Mouse (Mus musculus) forebrain, embryonic 11.5 days (tissue): ENCODE data around the gene Nelfe. TPM values are rescaled to one million over a fixed set of nuclear protein-coding genes. Genes with fewer than 3 reads are reported as not detected.
A peak's percentile ranks its signal among the peaks of the same experiment; 100 is the strongest.

Experiments
- ATAC-seq: fragments of 200-750 bp; cut with Nextera tagmentation; replicated peaks from 2 replicates; pipeline ENCODE4 v1.8.0; 2017; ENCODE audit warnings: moderate TSS enrichment; ENCODE audit not compliant: low FRiP score
- DNase-seq: peaks from one replicate; pipeline ENCODE4 v3.0.0-alpha.2; 2017; ENCODE audit warnings: low spot score
- H3K27ac ChIP-seq: fragments of 300-500 bp; sonication (generic); 2 replicates; pipeline ENCODE4 v1.5.1; 2014; ENCODE audit warnings: low read depth, low read length
- H3K27me3 ChIP-seq: fragments of 300-500 bp; sonication (generic); 2 replicates; pipeline ENCODE4 v1.6.1; 2014; ENCODE audit warnings: mild to moderate bottlenecking, low read length, mixed read lengths; ENCODE audit not compliant: control insufficient read depth, insufficient read depth
- H3K36me3 ChIP-seq: fragments of 300-500 bp; sonication (generic); 2 replicates; pipeline ENCODE4 v1.6.1; 2014; ENCODE audit warnings: mild to moderate bottlenecking, low read length, moderate library complexity, mixed read lengths; ENCODE audit not compliant: control insufficient read depth, insufficient read depth
- H3K4me1 ChIP-seq: fragments of 300-500 bp; sonication (generic); replicated peaks from 2 replicates; pipeline ENCODE4 v1.6.1; 2014; ENCODE audit warnings: low read length, mixed read lengths; ENCODE audit not compliant: control insufficient read depth, insufficient read depth
- H3K4me2 ChIP-seq: fragments of 300-500 bp; sonication (generic); 2 replicates; pipeline ENCODE4 v1.6.1; 2014; ENCODE audit warnings: low read depth, mild to moderate bottlenecking, low read length, moderate library complexity, mixed read lengths; ENCODE audit not compliant: severe bottlenecking
- H3K4me3 ChIP-seq: fragments of 300-500 bp; sonication (generic); 2 replicates; pipeline ENCODE4 v1.5.1; 2014; ENCODE audit warnings: low read depth, low read length
- H3K9ac ChIP-seq: fragments of 300-500 bp; sonication (generic); 2 replicates; pipeline ENCODE4 v1.6.1; 2014; ENCODE audit warnings: low read length
- H3K9me3 ChIP-seq: fragments of 300-500 bp; sonication (generic); 2 replicates; pipeline ENCODE4 v1.6.1; 2016; ENCODE audit warnings: low read length, mixed read lengths; ENCODE audit not compliant: control insufficient read depth
- WGBS: fragments of 180-500 bp; shearing (Covaris S2); extraction: QIAGEN DNeasy Blood & Tissue Kit; methylation state at CpG from one replicate; pipeline ENCODE4 v1.1.7; 2014; 5-methylcytosine and 5-hydroxymethylcytosine counted together
- polyA plus RNA-seq: library from polyadenylated mRNA; unstranded; fragments of >200 nt; fragmentation: Nextera tagmentation; extraction: Ambion mirVana; gene quantifications from 2 replicates; pipeline ENCODE4 v1.2.1, GENCODE M21; 2014

The Nelfe gene
- polyA plus RNA-seq, 1 experiment from 2014 or later: 143 TPM

DNA sequence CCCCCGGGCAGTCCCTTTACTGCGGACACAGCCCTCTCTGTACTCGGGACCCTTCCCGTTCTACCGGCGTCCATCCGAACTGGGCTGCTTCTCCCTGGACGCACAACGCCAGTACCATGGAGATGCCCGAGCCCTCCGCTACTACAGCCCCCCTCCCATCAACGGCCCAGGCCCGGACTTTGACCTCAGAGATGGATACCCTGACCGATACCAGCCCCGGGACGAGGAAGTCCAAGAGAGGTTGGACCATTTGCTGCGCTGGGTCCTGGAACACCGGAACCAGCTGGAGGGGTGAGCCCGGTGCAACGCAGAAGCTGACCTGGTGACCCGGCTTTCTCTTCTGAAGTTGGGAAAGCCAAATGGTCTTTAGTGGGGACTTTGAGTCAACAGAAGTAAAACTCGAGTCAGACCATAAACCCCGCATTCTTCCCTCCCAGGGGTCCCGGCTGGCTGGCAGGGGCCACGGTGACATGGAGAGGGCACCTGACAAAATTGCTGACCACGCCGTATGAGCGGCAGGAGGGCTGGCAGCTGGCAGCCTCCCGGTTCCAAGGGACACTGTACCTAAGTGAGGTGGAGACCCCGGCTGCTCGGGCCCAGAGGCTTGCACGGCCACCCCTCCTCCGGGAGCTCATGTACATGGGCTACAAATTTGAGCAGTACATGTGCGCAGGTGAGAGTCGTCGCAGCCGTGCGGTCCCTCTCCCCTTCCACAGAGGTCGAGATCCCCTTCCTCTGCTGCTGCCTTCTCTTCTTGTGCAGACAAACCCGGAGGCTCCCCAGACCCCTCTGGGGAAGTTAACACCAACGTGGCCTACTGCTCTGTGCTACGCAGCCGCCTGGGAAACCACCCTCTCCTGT is 12.5 kb upstream of the Nelfe start:
- Histone ChIP-seq H3K9me3 (no peaks in the 10 kb centered on the region), H3K27ac (peak overlapping the region; percentile 41; the same call in 1 of the 2 replicates), H3K4me2 (peak overlapping the region; percentile 97), H3K36me3 (peaks cover 11% of the 10 kb centered on the region), H3K27me3 (no peaks in the 10 kb centered on the region), H3K9ac (peak overlapping the region; percentile 77), H3K4me1 (peaks cover 16% of the 10 kb centered on the region), H3K4me3 (peak overlapping the region; percentile 78)
- DNase-seq: no peak
- ATAC-seq: peak; percentile 4; the same call in 1 of the 2 replicates
- WGBS: 45% methylated on average over 43 of the region's 43 CpGs

DNA sequence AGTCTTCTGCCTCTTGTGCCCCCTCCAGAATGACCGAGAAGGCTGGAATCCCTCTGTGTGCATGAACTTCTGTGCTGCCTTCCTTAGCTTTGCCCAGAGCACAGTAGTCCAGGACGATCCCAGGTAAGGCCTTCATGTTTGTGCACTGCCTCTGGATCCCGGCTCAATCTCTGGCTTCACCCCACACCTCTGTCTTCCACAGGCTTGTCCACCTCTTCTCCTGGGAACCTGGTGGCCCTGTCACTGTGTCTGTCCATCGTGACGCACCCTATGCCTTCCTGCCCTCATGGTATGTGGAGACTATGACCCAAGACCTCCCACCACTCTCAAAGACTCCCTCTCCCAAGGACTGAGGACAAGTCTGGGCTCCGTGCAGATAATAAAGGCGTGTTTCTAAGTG is 11.4 kb upstream of the Nelfe start:
- H3K36me3 ChIP-seq: peaks cover 11% of the 10 kb centered on the region

DNA sequence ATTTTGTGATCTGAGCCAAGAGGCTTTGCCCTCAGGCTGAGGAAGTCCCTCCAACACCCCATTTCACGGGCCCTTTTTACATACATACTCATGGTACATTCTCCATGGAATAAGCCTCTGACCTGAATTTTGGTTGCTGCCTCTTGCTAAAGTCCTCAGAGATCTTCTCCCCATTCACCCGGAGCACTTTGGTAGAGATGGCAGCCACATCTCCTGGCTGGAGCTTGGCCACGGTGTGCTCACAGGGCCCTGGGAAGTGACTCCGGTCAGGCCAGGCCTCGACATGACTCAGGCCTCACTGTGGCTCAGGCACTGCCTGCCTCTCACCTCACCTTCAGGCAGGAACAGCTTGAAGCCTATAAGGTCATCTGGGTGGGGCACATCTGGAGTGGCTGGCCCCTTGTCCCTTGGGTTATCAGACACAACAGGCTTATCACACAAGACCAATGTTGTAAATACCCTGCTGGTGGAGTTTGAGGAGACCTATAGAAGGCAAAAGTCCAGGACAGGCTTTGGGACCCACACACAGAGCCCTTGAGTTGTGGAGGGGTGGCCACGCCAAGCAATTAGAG is 9.4 kb upstream of the Nelfe start:
- Histone ChIP-seq H3K4me2 (no peak overlapping the region), H3K4me1 (peaks cover 15% of the 10 kb centered on the region), H3K9ac (no peak overlapping the region), H3K27me3 (no peaks in the 10 kb centered on the region), H3K4me3 (no peak overlapping the region), H3K9me3 (no peaks in the 10 kb centered on the region), H3K36me3 (peaks cover 11% of the 10 kb centered on the region), H3K27ac (no peak overlapping the region)
- WGBS: 87% methylated on average over 6 of the region's 6 CpGs
- DNase-seq (no peak), ATAC-seq (no peak)

More for the DNA sequence above, 11.4 kb upstream of the Nelfe start:
- DNase-seq (no peak), ATAC-seq (no peak)
- Histone ChIP-seq H3K9me3 (no peaks in the 10 kb centered on the region), H3K27me3 (no peaks in the 10 kb centered on the region), H3K4me3 (no peak overlapping the region), H3K9ac (no peak overlapping the region), H3K27ac (no peak overlapping the region), H3K4me2 (no peak overlapping the region), H3K4me1 (peaks cover 16% of the 10 kb centered on the region)
- 87% methylated on average over 7 of the region's 7 CpGs for WGBS

DNA sequence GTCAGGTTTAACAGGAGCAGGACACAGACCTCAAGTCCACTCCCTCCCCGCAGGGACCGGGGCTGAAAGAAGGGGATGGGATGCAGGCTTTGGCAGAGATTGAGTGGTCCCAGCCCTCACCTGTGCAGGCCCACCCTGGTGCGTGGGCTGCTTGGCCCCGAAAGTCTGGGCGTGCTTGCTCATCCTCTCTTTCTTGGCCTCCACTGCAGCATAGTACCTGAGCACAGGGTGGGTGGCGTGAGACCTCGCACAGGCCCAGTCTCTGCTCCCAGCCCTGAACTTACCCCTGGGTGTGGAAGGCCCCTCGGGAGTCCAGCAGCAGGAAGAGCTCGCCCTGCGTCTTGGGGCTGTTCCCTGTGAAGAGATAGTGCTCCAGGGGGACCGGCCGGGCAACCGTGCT is 5.3 kb upstream of the Nelfe start:
- 92% methylated on average over 13 of the region's 13 CpGs for WGBS
- no peaks in the 10 kb centered on the region for H3K9me3 ChIP-seq
- ATAC-seq (no peak), DNase-seq (no peak)
- no peak overlapping the region for H3K9ac ChIP-seq
- peaks cover 2% of the 10 kb centered on the region; the same call in 1 of the 2 replicates for H3K4me1 ChIP-seq
- no peaks in the 10 kb centered on the region for H3K27me3 ChIP-seq
- H3K27ac ChIP-seq: no peak overlapping the region
- H3K4me3 ChIP-seq: no peak overlapping the region
- no peak overlapping the region for H3K4me2 ChIP-seq
- H3K36me3 ChIP-seq: peaks cover 8% of the 10 kb centered on the region

DNA sequence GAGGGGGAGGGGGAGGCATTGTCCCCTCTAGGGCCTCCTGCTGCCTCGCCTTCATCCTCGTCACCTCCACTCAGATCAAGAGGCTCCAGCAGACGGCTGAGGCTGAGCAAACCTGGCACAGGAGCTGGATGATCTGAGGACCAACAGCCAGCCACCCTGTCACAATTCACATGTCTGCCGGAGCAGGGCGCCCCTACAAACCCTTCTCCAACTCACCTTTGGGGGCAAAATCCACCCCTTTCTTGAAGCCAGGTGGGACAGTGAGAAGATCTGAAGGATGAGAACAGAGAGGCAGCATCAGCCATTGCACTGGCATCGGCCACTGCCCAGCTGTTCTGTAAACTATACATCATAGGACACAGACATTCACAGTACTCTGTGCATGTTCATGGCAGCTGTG is 3.0 kb upstream of the Nelfe start:
- Histone ChIP-seq H3K9me3 (no peaks in the 10 kb centered on the region), H3K4me1 (peaks cover 10% of the 10 kb centered on the region), H3K27me3 (no peaks in the 10 kb centered on the region), H3K4me3 (no peak overlapping the region), H3K9ac (no peak overlapping the region), H3K27ac (no peak overlapping the region), H3K4me2 (no peak overlapping the region), H3K36me3 (peaks cover 2% of the 10 kb centered on the region)
- ATAC-seq (no peak), DNase-seq (no peak)
- WGBS: 89% methylated on average over 6 of the region's 6 CpGs

DNA sequence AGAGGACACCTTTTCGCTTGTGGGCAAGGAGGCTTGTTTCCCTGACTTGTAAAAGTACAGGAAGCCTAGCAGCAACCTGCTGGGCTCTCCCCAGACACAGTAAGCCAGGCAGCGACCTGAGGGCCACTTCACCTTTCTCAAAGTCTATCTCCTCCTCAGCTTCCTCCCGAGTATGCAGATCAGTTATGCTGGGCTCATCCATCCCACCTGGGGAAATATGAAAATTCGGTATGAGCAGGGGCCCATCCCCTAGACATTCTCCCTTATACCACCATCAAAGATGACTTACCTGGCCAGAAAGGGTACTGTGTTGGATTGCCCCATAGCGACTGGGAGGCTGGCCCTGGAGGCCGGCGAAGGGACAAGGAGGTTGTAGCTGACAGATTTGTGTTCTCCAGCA is 2.6 kb upstream of the Nelfe start:
- ATAC-seq (no peak), DNase-seq (no peak)
- Histone ChIP-seq H3K9ac (no peak overlapping the region), H3K36me3 (peaks cover 6% of the 10 kb centered on the region), H3K4me3 (no peak overlapping the region), H3K9me3 (no peaks in the 10 kb centered on the region), H3K27me3 (no peaks in the 10 kb centered on the region), H3K27ac (no peak overlapping the region), H3K4me2 (no peak overlapping the region), H3K4me1 (peaks cover 10% of the 10 kb centered on the region)
- WGBS: 93% methylated on average over 7 of the region's 7 CpGs

DNA sequence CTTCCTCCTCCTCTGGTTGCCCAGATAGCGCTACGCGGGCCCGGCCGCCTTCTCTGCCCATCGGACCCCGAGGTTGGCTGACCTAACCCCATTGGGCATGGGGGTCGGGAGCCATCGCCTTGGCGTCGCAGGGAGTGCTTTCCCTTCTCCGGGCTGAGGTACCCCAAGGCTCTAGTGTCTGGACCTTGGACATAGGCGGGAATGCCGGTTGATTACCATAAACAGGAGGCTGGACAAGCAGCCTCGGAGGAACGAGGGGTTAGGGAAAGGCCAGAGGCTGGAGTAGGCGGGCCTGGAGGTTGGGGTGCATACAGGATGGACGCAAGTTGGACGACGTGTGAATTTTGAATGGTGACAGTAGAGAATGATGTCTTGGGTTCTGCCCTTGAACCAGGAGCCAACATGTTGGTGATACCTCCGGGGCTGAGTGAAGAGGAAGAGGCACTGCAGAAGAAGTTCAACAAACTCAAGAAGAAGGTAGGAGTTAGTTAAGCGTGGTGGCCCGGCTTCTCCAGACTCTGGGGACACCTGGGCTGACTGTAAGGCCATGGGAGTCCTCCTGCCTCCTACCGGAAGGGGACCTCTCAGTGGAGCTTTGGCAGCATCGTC is 430 bp downstream of the Nelfe start:
- 2% methylated on average over 25 of the region's 25 CpGs for whole genome bisulfite sequencing
- no peak for ATAC-seq
- Histone ChIP-seq H3K4me2 (peak overlapping the region; percentile 90), H3K9ac (peak overlapping the region; percentile 80), H3K36me3 (peaks cover 17% of the 10 kb centered on the region), H3K27ac (no peak overlapping the region), H3K4me1 (peaks cover 10% of the 10 kb centered on the region), H3K9me3 (no peaks in the 10 kb centered on the region), H3K27me3 (no peaks in the 10 kb centered on the region), H3K4me3 (peak overlapping the region; percentile 63)
- DNase-seq: no peak

DNA sequence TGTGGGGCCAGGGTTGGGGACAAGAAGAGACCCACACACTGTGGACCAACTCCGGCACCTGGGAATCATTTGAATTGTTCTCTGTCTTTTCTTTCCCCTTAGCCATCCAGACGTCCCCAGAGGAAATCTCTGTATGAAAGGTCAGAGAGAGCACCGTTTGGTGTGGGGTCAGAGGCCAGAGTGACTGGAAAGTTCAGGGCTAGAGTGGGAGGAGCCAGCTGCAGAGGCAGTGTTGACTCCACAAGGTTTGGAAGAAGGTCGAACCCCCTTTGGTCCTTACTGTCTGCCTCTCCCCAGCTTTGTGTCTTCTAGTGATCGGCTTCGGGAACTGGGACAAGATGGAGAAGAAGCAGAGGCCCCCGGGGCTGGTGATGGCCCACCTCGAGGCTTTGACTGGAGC is 3.3 kb downstream of the Nelfe start:
- H3K4me3 ChIP-seq: no peak overlapping the region
- no peak for DNase-seq
- H3K9ac ChIP-seq: no peak overlapping the region
- no peak overlapping the region for H3K4me2 ChIP-seq
- H3K27ac ChIP-seq: no peak overlapping the region
- peaks cover 19% of the 10 kb centered on the region for H3K36me3 ChIP-seq
- no peaks in the 10 kb centered on the region for H3K27me3 ChIP-seq
- WGBS: 78% methylated on average over 8 of the region's 8 CpGs
- peaks cover 10% of the 10 kb centered on the region for H3K4me1 ChIP-seq
- H3K9me3 ChIP-seq: no peaks in the 10 kb centered on the region
- ATAC-seq: no peak
